Mouse (Mus musculus) liver, postnatal 0 days (tissue): ENCODE measurements around the gene a.

Experiments used
- CTCF ChIP-seq: sonication (generic); IDR thresholded peaks from 2 replicates; pipeline ENCODE4 v1.5.1; 2016; ENCODE audit warnings: antibody characterized with exemption, low read depth
- EP300 ChIP-seq: IDR thresholded peaks from 2 replicates; pipeline ENCODE4 v1.6.1; 2016; ENCODE audit warnings: antibody characterized with exemption, low read depth, mild to moderate bottlenecking

GRCm38 (mm10) chr2:154959486-154959885, 168.3 kb downstream of the a start:
- TF ChIP-seq CTCF = no peak
- no peak for TF ChIP-seq EP300
